Mouse (Mus musculus) thymus, adult 2 months (tissue): Measurements from ENCODE around the gene Fam49a. TPM values are rescaled to one million over a fixed set of nuclear protein-coding genes. Genes with fewer than 3 reads are reported as not detected.
"Not testable (repeated sequence)": the region's sequence is repeated elsewhere in the genome, so short reads cannot be mapped to it uniquely, and the experiment has no call there.

Experiments used
- DNase-seq: peaks from one replicate; pipeline ENCODE4 v3.0.0; 2021
- H3K27ac ChIP-seq: fragments of 200-500 bp; 2 replicates; pipeline ENCODE4 v1.5.1; 2012; ENCODE audit warnings: low read length, control low read depth; ENCODE audit not compliant: control insufficient read depth, insufficient read depth
- H3K27me3 ChIP-seq: fragments of 200-500 bp; 2 replicates; pipeline ENCODE4 v1.6.1; 2012; ENCODE audit warnings: mild to moderate bottlenecking, low read length, moderate library complexity, mixed read lengths; ENCODE audit not compliant: control insufficient read depth, insufficient read depth
- H3K36me3 ChIP-seq: fragments of 200-500 bp; 2 replicates; pipeline ENCODE4 v1.6.1; 2012; ENCODE audit warnings: mild to moderate bottlenecking, low read length, moderate library complexity; ENCODE audit not compliant: control insufficient read depth, insufficient read depth
- H3K4me1 ChIP-seq: fragments of 200-500 bp; replicated peaks from 2 replicates; pipeline ENCODE4 v1.6.1; 2012; ENCODE audit warnings: low read length; ENCODE audit not compliant: control insufficient read depth, insufficient read depth
- H3K4me3 ChIP-seq: fragments of 200-500 bp; 2 replicates; pipeline ENCODE4 v1.5.1; 2012; ENCODE audit warnings: mild to moderate bottlenecking, low read length, control low read depth, moderate library complexity; ENCODE audit not compliant: control insufficient read depth, insufficient read depth
- CTCF ChIP-seq: fragments of 200-500 bp; IDR thresholded peaks from 2 replicates; pipeline ENCODE4 v1.5.1; 2012; ENCODE audit warnings: mild to moderate bottlenecking, control low read depth, low read length, moderate library complexity, borderline replicate concordance; ENCODE audit not compliant: control insufficient read depth, poor library complexity, insufficient read depth; ENCODE audit errors: extremely low read depth
- POLR2A ChIP-seq: fragments of 200-500 bp; IDR thresholded peaks from 2 replicates; pipeline ENCODE4 v1.6.1; 2012; ENCODE audit warnings: mild to moderate bottlenecking, low read length, control low read depth, moderate library complexity; ENCODE audit not compliant: control insufficient read depth, poor library complexity, insufficient read depth; ENCODE audit errors: extremely low read depth
- WGBS: fragments of 180-500 bp; shearing (Covaris S2); methylation state at CpG from one replicate; pipeline ENCODE4 v1.1.7; 2018; 5-methylcytosine and 5-hydroxymethylcytosine counted together
- polyA plus RNA-seq: library from polyadenylated mRNA; depleted of rRNA; stranded (reverse); fragments of >200 nt; gene quantifications from 2 replicates; pipeline ENCODE4 v1.2.3, GENCODE M21; 2012

Gene Fam49a
- polyA plus RNA-seq, 1 experiment, result 5.3 TPM

GRCm38 (mm10) chr12:12317606-12318005, 55.7 kb downstream of the Fam49a start:
- no peak overlapping the region for H3K27ac ChIP-seq
- no peaks in the 10 kb centered on the region for H3K36me3 ChIP-seq
- no peak for DNase-seq
- no peak for TF ChIP-seq POLR2A
- no peak for TF ChIP-seq CTCF
- 93% methylated on average over 7 of the region's 7 CpGs for WGBS
- H3K4me1 ChIP-seq, result peaks cover 7% of the 10 kb centered on the region
- H3K4me3 ChIP-seq, result no peak overlapping the region
- no peaks in the 10 kb centered on the region for H3K27me3 ChIP-seq

DNA sequence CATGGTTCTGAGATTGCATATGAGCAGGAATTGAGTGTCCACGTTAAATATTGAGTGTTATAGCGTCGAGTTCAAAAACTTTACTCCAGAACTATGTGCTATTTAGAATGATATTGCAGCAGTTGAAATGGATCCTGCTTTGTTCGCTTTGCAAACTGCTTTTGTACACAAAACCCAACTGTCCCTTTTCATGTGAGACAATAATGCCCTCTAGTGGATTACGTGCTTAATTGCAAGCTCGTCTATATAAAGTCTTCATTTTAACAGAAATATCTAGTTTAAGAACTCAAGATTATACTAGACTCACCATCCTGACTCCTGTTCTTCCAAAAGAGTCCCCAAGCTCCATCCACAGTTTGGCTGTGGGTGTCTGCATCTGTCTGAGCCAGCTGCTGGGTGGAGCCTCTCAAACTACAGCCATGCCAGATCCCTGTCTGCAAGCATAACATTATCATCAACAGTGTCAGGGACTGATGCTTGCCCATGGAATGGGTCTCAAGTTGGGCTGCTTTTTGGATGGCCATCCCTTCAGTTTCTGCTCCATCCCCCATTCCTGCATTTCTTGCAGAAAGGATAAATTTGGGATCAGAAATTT, 56.3 kb downstream of the Fam49a start:
- 9% methylated on average over 6 of the region's 6 CpGs for WGBS
- Histone ChIP-seq H3K27me3 (no peaks in the 10 kb centered on the region), H3K4me3 (no peak overlapping the region), H3K27ac (no peak overlapping the region), H3K4me1 (peaks cover under 1% of the 10 kb centered on the region; the same call in 1 of the 2 replicates), H3K36me3 (no peaks in the 10 kb centered on the region)
- no peak for DNase-seq
- TF ChIP-seq POLR2A (no peak), CTCF (no peak)

DNA sequence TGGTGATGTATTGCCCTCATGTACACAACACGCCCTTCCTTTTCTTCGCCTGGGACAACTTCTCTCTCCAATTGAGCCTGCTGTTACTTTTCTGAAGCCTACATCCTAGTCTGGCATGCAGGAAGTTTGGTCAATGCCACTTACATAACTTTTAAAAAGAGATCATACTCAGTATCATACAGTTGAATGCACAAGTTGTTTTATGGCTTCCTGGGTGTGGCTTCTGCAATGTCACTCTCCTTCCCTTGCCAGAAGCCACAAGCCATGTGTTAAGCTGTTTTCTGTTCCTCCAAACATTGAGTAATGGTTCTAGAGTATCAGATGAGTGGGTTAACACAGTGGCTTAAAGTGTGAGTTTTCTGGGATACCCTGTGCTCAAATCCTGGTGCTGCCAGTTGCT, 58.8 kb downstream of the Fam49a start:
- WGBS, result 19% methylated on average over 2 of the region's 2 CpGs
- no peak for DNase-seq

GRCm38 (mm10) chr12:12321111-12321510, 59.2 kb downstream of the Fam49a start:
- TF ChIP-seq CTCF, result no peak
- TF ChIP-seq POLR2A, result no peak
- Histone ChIP-seq H3K4me1 (peaks cover 7% of the 10 kb centered on the region), H3K4me3 (no peak overlapping the region), H3K36me3 (no peaks in the 10 kb centered on the region), H3K27me3 (no peaks in the 10 kb centered on the region), H3K27ac (no peak overlapping the region)
- WGBS, result 76% methylated on average over 3 of the region's 3 CpGs
- no peak for DNase-seq

More for the DNA sequence above, 58.8 kb downstream of the Fam49a start:
- no peak overlapping the region for H3K27ac ChIP-seq
- H3K4me1 ChIP-seq, result peaks cover 7% of the 10 kb centered on the region
- TF ChIP-seq POLR2A, result no peak
- TF ChIP-seq CTCF, result no peak
- no peaks in the 10 kb centered on the region for H3K27me3 ChIP-seq
- no peaks in the 10 kb centered on the region for H3K36me3 ChIP-seq
- H3K4me3 ChIP-seq, result no peak overlapping the region

DNA sequence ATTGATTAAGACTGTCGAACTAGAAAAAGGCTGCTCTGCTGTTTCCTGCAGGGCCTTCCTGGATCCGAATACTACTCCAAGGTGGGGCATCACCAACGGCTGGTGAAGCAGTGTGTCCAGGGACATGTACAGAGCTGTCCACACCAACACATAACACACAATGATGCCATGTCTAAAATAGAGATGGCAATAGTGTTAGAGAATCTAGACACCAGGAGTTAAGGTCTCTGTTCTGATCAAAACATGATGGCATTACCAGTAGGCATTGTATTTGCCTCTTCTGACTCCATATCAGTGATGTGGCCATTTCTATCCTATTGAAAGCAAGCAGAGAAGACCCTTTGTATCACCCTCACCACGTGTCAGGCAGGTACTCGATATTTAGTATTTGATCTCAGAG, 61.1 kb downstream of the Fam49a start:
- WGBS, result 94% methylated on average over 5 of the region's 5 CpGs
- H3K27me3 ChIP-seq, result no peaks in the 10 kb centered on the region
- H3K4me3 ChIP-seq, result no peak overlapping the region
- no peak for DNase-seq
- TF ChIP-seq CTCF, result no peak
- no peak for TF ChIP-seq POLR2A
- no peak overlapping the region for H3K27ac ChIP-seq
- H3K4me1 ChIP-seq, result peaks cover 7% of the 10 kb centered on the region
- H3K36me3 ChIP-seq, result no peaks in the 10 kb centered on the region

GRCm38 (mm10) chr12:12323616-12324223, 61.8 kb downstream of the Fam49a start:
- Histone ChIP-seq H3K4me3 (peak overlapping the region; percentile 25), H3K27me3 (no peaks in the 10 kb centered on the region), H3K36me3 (no peaks in the 10 kb centered on the region), H3K27ac (no peak overlapping the region), H3K4me1 (peaks cover 7% of the 10 kb centered on the region)
- peak; percentile 92 for DNase-seq
- no peak for TF ChIP-seq POLR2A
- peak; percentile 96 for TF ChIP-seq CTCF
- WGBS, result 23% methylated on average over 18 of the region's 18 CpGs

- not testable (repeated sequence) for H3K4me1 ChIP-seq, DNase-seq, H3K4me3 ChIP-seq, H3K27ac ChIP-seq, H3K36me3 ChIP-seq, H3K27me3 ChIP-seq
- 97% methylated on average over 22 of the region's 22 CpGs for WGBS
Observed at GRCm38 (mm10) chr12:12324266-12324665, 62.3 kb downstream of the Fam49a start.
